Mouse (Mus musculus): ENCODE data around the gene Lrrc45. TPM values are rescaled to one million over a fixed set of nuclear protein-coding genes. Genes with fewer than 3 reads are reported as not detected.
"Not testable (repeated sequence)": the region's sequence is repeated elsewhere in the genome, so short reads cannot be mapped to it uniquely, and the experiment has no call there.

Gene Lrrc45
- polyA plus RNA-seq, 1 experiment: 10.6 TPM

- peak overlapping the region; percentile 96 for H3K4me2 ChIP-seq (ENCODE audit: low read depth)
- peak overlapping the region; percentile 44 for H3K4me3 ChIP-seq
- peak overlapping the region; percentile 72 for H3ac ChIP-seq (ENCODE audit: control insufficient read depth, insufficient read length)
- no peaks in the 10 kb centered on the region for H3K27me3 ChIP-seq (ENCODE audit: control insufficient read depth, insufficient read depth, insufficient read length)
- no peaks in the 10 kb centered on the region for H3K79me2 ChIP-seq (ENCODE audit: control insufficient read depth, insufficient read depth)
- no peaks in the 10 kb centered on the region for H3K36me3 ChIP-seq (ENCODE audit: control insufficient read depth, insufficient read depth)
- no peak for TF ChIP-seq TCF12 (IDR thresholded peaks at IDR 0.05; ENCODE audit: insufficient read depth, poor library complexity, severe bottlenecking)
- TF ChIP-seq POLR2A (IDR thresholded peaks at IDR 0.05; ENCODE audit: insufficient read length, low read depth): no peak
- TF ChIP-seq MYOG (IDR thresholded peaks at IDR 0.05; ENCODE audit: control insufficient read depth in 1 of 3, insufficient read depth in 1 of 3, insufficient read length in 2 of 3, low read depth in 2 of 3): no peak
- no peak for TF ChIP-seq USF1 (IDR thresholded peaks at IDR 0.05; ENCODE audit: low read depth)
- no peak for TF ChIP-seq E2F4 (IDR thresholded peaks at IDR 0.05; ENCODE audit: insufficient read depth)
- no peak for TF ChIP-seq TCF3 (IDR thresholded peaks at IDR 0.05; ENCODE audit: insufficient read length, low read depth)
- TF ChIP-seq POLR2AphosphoS2 (IDR thresholded peaks at IDR 0.05; ENCODE audit: insufficient read length, low read depth): no peak
- no peak for TF ChIP-seq MYOD1 (IDR thresholded peaks at IDR 0.05; ENCODE audit: control insufficient read depth in 1 of 3, insufficient read length in 2 of 3, low read depth in 2 of 3)
- no peak for TF ChIP-seq CEBPB (IDR thresholded peaks at IDR 0.05; ENCODE audit: insufficient read depth, poor library complexity, severe bottlenecking)
- no peak for TF ChIP-seq REST (IDR thresholded peaks at IDR 0.05; ENCODE audit: insufficient read depth, insufficient read length)
- no peak for TF ChIP-seq MAX (IDR thresholded peaks at IDR 0.05; ENCODE audit: low read depth)
- TF ChIP-seq SRF (IDR thresholded peaks at IDR 0.05; ENCODE audit: control insufficient read depth, insufficient read length, low read depth): no peak
These were observed 40.1 kb upstream of the Lrrc45 start for GRCm38 (mm10) chr11:120673594-120674122.

GRCm38 (mm10) chr11:120675875-120676274 lies 37.9 kb upstream of the Lrrc45 start:
- not testable (repeated sequence) for H3K36me3 ChIP-seq (ENCODE audit: control insufficient read depth, insufficient read depth)

GRCm38 (mm10) chr11:120676951-120677350 lies 36.8 kb upstream of the Lrrc45 start:
- Histone ChIP-seq H3ac (ENCODE audit: control insufficient read depth, insufficient read length) (no peak overlapping the region), H3K4me2 (ENCODE audit: low read depth) (no peak overlapping the region), H3K79me2 (ENCODE audit: control insufficient read depth, insufficient read depth) (no peaks in the 10 kb centered on the region), H3K4me3 (no peak overlapping the region), H3K27me3 (ENCODE audit: control insufficient read depth, insufficient read depth, insufficient read length) (no peaks in the 10 kb centered on the region), H3K36me3 (ENCODE audit: control insufficient read depth, insufficient read depth) (peaks cover 7% of the 10 kb centered on the region)
- no peak for TF ChIP-seq TCF3 (IDR thresholded peaks at IDR 0.05; ENCODE audit: insufficient read length, low read depth)
- no peak for TF ChIP-seq USF1 (IDR thresholded peaks at IDR 0.05; ENCODE audit: low read depth)
- TF ChIP-seq SRF (IDR thresholded peaks at IDR 0.05; ENCODE audit: control insufficient read depth, insufficient read length, low read depth): no peak
- TF ChIP-seq TCF12 (IDR thresholded peaks at IDR 0.05; ENCODE audit: insufficient read depth, poor library complexity, severe bottlenecking): no peak
- no peak for TF ChIP-seq POLR2AphosphoS2 (IDR thresholded peaks at IDR 0.05; ENCODE audit: insufficient read length, low read depth)
- TF ChIP-seq CEBPB (IDR thresholded peaks at IDR 0.05; ENCODE audit: insufficient read depth, poor library complexity, severe bottlenecking): no peak
- no peak for TF ChIP-seq E2F4 (IDR thresholded peaks at IDR 0.05; ENCODE audit: insufficient read depth)
- TF ChIP-seq REST (IDR thresholded peaks at IDR 0.05; ENCODE audit: insufficient read depth, insufficient read length): no peak
- no peak for TF ChIP-seq MYOG (IDR thresholded peaks at IDR 0.05; ENCODE audit: control insufficient read depth in 1 of 3, insufficient read depth in 1 of 3, insufficient read length in 2 of 3, low read depth in 2 of 3)
- no peak for TF ChIP-seq MAX (IDR thresholded peaks at IDR 0.05; ENCODE audit: low read depth)
- TF ChIP-seq MYOD1 (IDR thresholded peaks at IDR 0.05; ENCODE audit: control insufficient read depth in 1 of 3, insufficient read length in 2 of 3, low read depth in 2 of 3): no peak
- no peak for TF ChIP-seq POLR2A (IDR thresholded peaks at IDR 0.05; ENCODE audit: insufficient read length, low read depth)

More at GRCm38 (mm10) chr11:120675875-120676274, 37.9 kb upstream of the Lrrc45 start:
- H3K79me2 ChIP-seq (ENCODE audit: control insufficient read depth, insufficient read depth); H3K27me3 ChIP-seq (ENCODE audit: control insufficient read depth, insufficient read depth, insufficient read length); H3K4me3 ChIP-seq; H3K4me2 ChIP-seq (ENCODE audit: low read depth); H3ac ChIP-seq (ENCODE audit: control insufficient read depth, insufficient read length): not testable (repeated sequence)

GRCm38 (mm10) chr11:120679909-120680308 lies 33.8 kb upstream of the Lrrc45 start:
- peaks cover 7% of the 10 kb centered on the region for H3K36me3 ChIP-seq (ENCODE audit: control insufficient read depth, insufficient read depth)

GRCm38 (mm10) chr11:120682683-120683082 lies 31.0 kb upstream of the Lrrc45 start:
- H3K36me3 ChIP-seq (ENCODE audit: control insufficient read depth, insufficient read depth): peaks cover 7% of the 10 kb centered on the region
- H3K4me3 ChIP-seq: no peak overlapping the region
- H3K79me2 ChIP-seq (ENCODE audit: control insufficient read depth, insufficient read depth): no peaks in the 10 kb centered on the region
- H3K27me3 ChIP-seq (ENCODE audit: control insufficient read depth, insufficient read depth, insufficient read length): no peaks in the 10 kb centered on the region
- no peak overlapping the region for H3ac ChIP-seq (ENCODE audit: control insufficient read depth, insufficient read length)
- peak overlapping the region; percentile 56 for H3K4me2 ChIP-seq (ENCODE audit: low read depth)
- TF ChIP-seq USF1 (IDR thresholded peaks at IDR 0.05; ENCODE audit: low read depth) (peak; percentile 23), MYOD1 (IDR thresholded peaks at IDR 0.05; ENCODE audit: control insufficient read depth in 1 of 3, insufficient read length in 2 of 3, low read depth in 2 of 3) (peak in 1 of 3 experiments; percentile 56), MYOG (IDR thresholded peaks at IDR 0.05; ENCODE audit: control insufficient read depth in 1 of 3, insufficient read depth in 1 of 3, insufficient read length in 2 of 3, low read depth in 2 of 3) (peak in 1 of 3 experiments; percentile 56), POLR2A (IDR thresholded peaks at IDR 0.05; ENCODE audit: insufficient read length, low read depth) (no peak), CEBPB (IDR thresholded peaks at IDR 0.05; ENCODE audit: insufficient read depth, poor library complexity, severe bottlenecking) (peak; percentile 66)

More at GRCm38 (mm10) chr11:120679909-120680308, 33.8 kb upstream of the Lrrc45 start:
- no peaks in the 10 kb centered on the region for H3K27me3 ChIP-seq (ENCODE audit: control insufficient read depth, insufficient read depth, insufficient read length)
- no peaks in the 10 kb centered on the region for H3K79me2 ChIP-seq (ENCODE audit: control insufficient read depth, insufficient read depth)
- TF ChIP-seq E2F4 (IDR thresholded peaks at IDR 0.05; ENCODE audit: insufficient read depth) (no peak), POLR2AphosphoS2 (IDR thresholded peaks at IDR 0.05; ENCODE audit: insufficient read length, low read depth) (no peak)
- H3ac ChIP-seq (ENCODE audit: control insufficient read depth, insufficient read length): no peak overlapping the region
- H3K4me3 ChIP-seq: no peak overlapping the region
- no peak overlapping the region for H3K4me2 ChIP-seq (ENCODE audit: low read depth)
